Mouse (Mus musculus) adrenal gland, adult 18-20 months (tissue): Measurements from ENCODE around the gene Atp4b. TPM values are rescaled to one million over a fixed set of nuclear protein-coding genes. Genes with fewer than 3 reads are reported as not detected.
A peak's percentile ranks its signal among the peaks of the same experiment; 100 is the strongest.
"Not testable (repeated sequence)": the region's sequence is repeated elsewhere in the genome, so short reads cannot be mapped to it uniquely, and the experiment has no call there.

Source experiments
- DNase-seq, 2 experiments: peaks; one replicate each; pipeline ENCODE4 v3.0.0; 2021 to 2022; ENCODE audit warnings: low spot score in 2 of 2
- total RNA-seq, 2 experiments: library from RNA; stranded (reverse); gene quantifications; 1 replicate in 1 of 2; 2 replicates in 1 of 2; pipeline ENCODE4 v1.2.3; 2021

Gene Atp4b
- total RNA-seq, 2 experiments from 2014 or later = 0.60 to 5.0 TPM

- DNase-seq = no peak
These were observed 13.6 kb downstream of the Atp4b start for GRCm38 (mm10) chr8:13382999-13383398.

- DNase-seq = no peak
These were observed 14.1 kb downstream of the Atp4b start for GRCm38 (mm10) chr8:13382536-13382935.

DNA sequence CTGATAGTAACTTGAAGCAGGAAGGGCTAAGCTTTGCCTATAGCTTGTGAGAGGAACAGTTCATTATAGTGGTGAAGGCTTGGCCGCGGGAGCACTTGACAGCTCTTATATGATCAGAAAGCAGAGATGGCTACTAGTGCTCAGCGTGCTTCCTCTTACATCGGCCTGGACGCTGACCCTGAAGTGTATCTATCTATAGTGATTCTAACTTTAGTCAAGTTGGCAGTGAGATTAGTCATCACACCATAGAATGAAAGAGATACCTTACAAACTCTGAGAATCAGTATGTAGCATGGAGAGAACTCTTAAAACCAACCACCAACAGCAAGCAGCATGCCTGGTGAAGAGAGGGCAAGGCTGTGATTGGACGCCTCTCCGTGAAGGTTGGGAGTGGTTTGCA is 15.0 kb downstream of the Atp4b start:
- DNase-seq = no peak

GRCm38 (mm10) chr8:13373151-13373662 is 23.4 kb downstream of the Atp4b start:
- DNase-seq = peak in 1 of 2 experiments; percentile 48

DNA sequence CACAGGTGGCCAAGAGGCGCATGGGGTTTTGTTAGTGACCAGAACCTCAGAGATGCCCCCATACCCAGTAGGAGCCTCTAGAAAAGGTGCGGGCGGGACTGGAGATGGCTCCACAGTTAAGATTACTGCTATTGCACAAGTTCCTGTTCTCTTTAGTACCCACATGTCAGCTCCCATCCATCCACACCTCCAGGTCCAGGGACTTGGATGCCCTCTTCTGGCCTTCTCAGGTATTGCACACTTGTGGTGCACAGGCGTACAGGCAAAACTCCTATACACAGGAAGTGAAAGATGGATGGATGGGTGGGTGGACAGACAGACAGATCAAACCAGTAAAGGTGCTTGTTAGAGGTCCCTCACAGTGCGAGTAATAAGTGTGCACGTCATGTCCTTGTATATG is 34.8 kb downstream of the Atp4b start:
- no peak for DNase-seq

- no peak for DNase-seq
These were observed 36.4 kb downstream of the Atp4b start for GRCm38 (mm10) chr8:13360213-13360612.

DNA sequence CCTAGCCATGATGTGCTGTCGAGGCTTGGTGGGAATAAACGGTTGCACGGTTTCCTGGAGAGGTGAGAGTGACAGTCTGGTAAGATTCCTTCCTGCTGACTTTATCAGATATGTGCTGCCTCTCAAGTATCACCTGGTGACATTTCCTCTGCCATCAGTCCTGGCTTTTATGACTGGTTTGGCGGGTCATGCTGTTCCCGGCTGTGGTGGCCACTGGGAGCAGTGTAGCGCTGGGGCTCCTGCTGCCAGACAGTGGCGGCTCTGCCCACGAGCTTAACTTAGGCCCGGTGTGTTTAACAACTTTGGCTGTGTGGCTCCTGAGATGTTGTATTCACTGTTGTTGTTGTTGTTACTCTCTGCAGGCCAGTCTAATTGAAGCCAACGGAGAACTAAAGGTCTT is 39.9 kb downstream of the Atp4b start:
- no peak for DNase-seq

- no peak for DNase-seq
These were observed 40.4 kb downstream of the Atp4b start for GRCm38 (mm10) chr8:13356221-13356620.

DNA sequence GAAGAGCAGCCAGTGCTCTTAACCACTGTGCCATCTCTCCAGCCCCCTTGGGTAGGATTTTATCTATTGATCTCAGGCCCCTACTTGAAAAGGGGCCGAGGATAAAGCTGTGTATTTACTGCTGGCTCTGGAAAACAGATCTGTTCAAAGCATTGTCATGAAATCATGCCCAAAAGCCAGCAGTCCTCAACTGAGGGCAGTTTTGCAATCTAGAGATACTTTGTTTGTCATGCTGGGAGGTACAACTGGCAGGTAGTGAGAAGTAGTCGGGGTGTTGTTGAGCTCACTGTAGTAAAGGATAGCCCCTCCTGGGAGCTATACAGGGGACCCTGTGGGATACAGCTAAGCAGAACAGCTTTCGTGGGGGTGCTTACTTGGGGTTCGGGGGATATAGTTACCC is 42.7 kb downstream of the Atp4b start:
- no peak for DNase-seq

- no peak for DNase-seq
These were observed 43.3 kb downstream of the Atp4b start for GRCm38 (mm10) chr8:13353155-13353833.

- DNase-seq = no peak
These were observed 44.0 kb downstream of the Atp4b start for GRCm38 (mm10) chr8:13352601-13353000.

DNA sequence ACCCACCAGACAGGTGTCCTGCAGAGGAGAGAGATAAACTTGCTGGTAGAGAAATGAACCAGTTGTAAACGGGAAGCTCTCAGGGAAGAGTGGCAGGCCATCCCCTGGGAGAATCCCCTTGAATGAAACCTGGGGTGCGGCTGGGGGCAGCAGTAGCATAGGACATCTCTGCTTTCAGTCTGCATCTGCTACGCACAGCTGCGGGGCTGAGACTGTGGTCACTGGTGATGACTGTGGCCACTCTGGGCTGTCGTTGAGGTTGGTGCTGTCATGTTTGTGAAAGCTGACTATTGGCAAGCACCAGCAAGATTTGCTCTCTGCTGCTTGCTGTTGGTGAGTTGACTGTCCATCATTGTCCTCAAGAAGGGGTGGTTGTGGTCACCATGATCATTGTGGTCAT is 45.0 kb downstream of the Atp4b start:
- DNase-seq = no peak

DNA sequence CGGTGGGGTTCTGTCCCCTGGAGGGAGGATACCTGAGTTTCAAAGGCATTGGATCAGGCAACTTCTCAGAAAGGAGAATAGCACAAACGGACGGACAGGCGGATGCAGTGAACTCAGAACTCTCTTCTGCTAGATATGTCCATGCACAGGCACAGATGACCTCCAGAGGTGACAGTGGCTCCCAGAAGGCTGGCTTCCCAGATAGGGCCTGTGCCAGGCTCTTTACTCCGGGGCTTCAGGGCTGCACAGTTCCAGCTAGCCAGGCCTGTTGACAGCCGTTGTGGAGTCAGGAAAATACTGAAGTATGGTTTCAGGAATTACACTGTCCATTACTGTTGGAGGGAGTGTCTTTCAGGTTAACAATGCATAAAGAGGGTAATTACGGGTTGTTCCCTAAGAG is 46.6 kb downstream of the Atp4b start:
- DNase-seq = no peak

GRCm38 (mm10) chr8:13343134-13343533 is 53.5 kb downstream of the Atp4b start:
- DNase-seq = no peak

- DNase-seq = no peak
These were observed 54.3 kb downstream of the Atp4b start for GRCm38 (mm10) chr8:13342340-13342739.

- DNase-seq = no peak
These were observed 56.0 kb downstream of the Atp4b start for GRCm38 (mm10) chr8:13340650-13341049.

GRCm38 (mm10) chr8:13339646-13339990 is 57.0 kb downstream of the Atp4b start:
- no peak for DNase-seq

DNA sequence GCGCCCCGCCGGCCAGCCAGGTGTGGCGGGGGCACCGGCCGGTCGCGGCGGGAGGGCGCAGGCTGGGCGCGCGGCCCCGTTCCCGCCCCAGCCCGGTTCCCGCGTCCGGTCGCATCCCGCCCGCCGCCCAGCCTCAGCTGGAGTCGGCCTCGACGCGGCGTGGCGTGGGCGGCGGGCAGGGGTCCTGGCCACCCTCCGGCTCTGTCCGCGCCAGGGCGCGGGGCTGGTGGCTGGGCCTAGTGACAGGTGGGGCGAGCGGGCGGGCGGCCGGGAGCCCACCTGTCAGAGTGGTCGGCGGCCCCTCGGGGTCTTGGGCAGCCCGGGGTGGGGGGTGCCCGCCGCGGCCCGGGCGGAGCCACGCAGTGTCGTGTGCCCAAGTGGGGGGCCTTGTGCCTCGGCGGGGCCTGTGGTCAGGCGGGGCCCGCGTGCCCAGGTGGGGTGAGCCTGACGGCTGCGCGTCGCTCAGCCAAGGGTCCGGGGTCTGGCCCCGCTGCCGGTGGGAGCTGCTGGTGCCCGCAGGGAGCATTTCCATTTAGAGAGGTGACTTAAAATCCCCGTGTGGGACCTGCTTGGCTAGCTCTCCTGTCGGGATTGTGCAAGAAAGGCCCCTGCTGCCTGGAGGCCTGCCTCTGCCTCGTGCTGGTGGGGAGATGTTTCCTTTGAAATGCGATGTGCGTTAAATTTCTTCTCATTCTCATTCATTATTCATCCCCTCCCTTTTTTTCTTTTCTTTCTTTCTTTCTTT is 57.6 kb downstream of the Atp4b start:
- DNase-seq = peak; percentile 24 to 47

- peak; percentile 75 to 78 for DNase-seq
These were observed 58.3 kb downstream of the Atp4b start, which contains the start of gene Tfdp1 for GRCm38 (mm10) chr8:13338255-13338860. Gene Tfdp1 (plus strand): TSS chr8:13338751.

GRCm38 (mm10) chr8:13337678-13338077 is 58.9 kb downstream of the Atp4b start:
- DNase-seq = no peak

DNA sequence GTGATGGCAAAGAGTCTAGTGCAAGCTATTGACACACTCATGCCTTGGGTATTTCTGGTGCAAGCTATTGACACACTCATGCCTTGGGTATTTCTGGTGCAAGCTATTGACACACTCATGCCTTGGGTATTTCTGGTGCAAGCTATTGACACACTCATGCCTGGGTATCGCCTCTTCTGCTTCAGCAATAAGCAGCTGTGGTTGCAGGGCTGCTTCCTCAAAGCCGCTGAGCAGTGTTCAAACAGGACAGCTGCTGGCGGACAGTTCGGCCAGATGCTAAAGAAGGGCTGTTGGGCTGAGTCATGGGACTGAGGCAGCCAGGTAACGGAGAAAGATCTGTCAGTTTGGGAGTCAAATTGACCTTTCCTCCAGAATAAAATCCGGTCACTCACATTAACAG is 59.4 kb downstream of the Atp4b start:
- not testable (repeated sequence) for DNase-seq
